Mouse (Mus musculus) E14TG2a.4 (cell line): Measurements from ENCODE around the gene Prh1.
"Not testable (repeated sequence)": the region's sequence is repeated elsewhere in the genome, so short reads cannot be mapped to it uniquely, and the experiment has no call there.

Experiments used
- H3K27me3 ChIP-seq: 2 replicates; pipeline ENCODE4 v1.6.1; 2014; ENCODE audit warnings: low read length, control low read depth; ENCODE audit not compliant: insufficient read depth
- H3K36me3 ChIP-seq: 2 replicates; pipeline ENCODE4 v1.6.1; 2014; ENCODE audit warnings: low read length, control low read depth; ENCODE audit not compliant: insufficient read depth
- H3K4me1 ChIP-seq: replicated peaks from 2 replicates; pipeline ENCODE4 v1.6.1; 2014; ENCODE audit warnings: low read depth, low read length, control low read depth
- H3K4me3 ChIP-seq: replicated peaks from 2 replicates; pipeline ENCODE4 v1.5.1; 2014; ENCODE audit warnings: mild to moderate bottlenecking, low read length
- H3K9me3 ChIP-seq: 2 replicates; pipeline ENCODE4 v1.6.1; 2014; ENCODE audit warnings: low read length, control low read depth

The Prh1 gene

GRCm38 (mm10) chr6:132569509-132569908 is at the start of gene Prh1:
TSS of gene Prh1 (plus strand) at chr6:132569809.
- not testable (repeated sequence) for H3K36me3 ChIP-seq, H3K27me3 ChIP-seq, H3K4me1 ChIP-seq, H3K9me3 ChIP-seq, H3K4me3 ChIP-seq

GRCm38 (mm10) chr6:132595613-132596012 is 26.0 kb downstream of the Prh1 start, which contains the start of gene Prp2:
TSS of gene Prp2 (plus strand) at chr6:132595913.
- H3K36me3 ChIP-seq, H3K9me3 ChIP-seq, H3K4me1 ChIP-seq, H3K4me3 ChIP-seq, H3K27me3 ChIP-seq: not testable (repeated sequence)
